Mouse (Mus musculus) C2C12 (cell line): ENCODE measurements at regions not wholly inside any gene's neighbourhood (a gene's known extent, or its start where the extent isn't known, plus 50 kb on each side); places are given as distances from the start of the nearest gene placed in this dataset.

Experiments used
- CEBPB ChIP-seq: IDR thresholded peaks from one replicate; pipeline ENCODE4 v1.6.1; 2011; ENCODE audit warnings: low read depth, mild to moderate bottlenecking, control low read depth, moderate library complexity
- CTCF ChIP-seq: IDR thresholded peaks from one replicate; pipeline ENCODE4 v1.5.1; 2011; ENCODE audit not compliant: control insufficient read depth, insufficient read depth, insufficient read length
- FOSL1 ChIP-seq: IDR thresholded peaks from one replicate; pipeline ENCODE4 v1.8.0; 2011; ENCODE audit warnings: mild to moderate bottlenecking, low read length; ENCODE audit not compliant: poor library complexity, insufficient read depth, severe bottlenecking
- MAX ChIP-seq: IDR thresholded peaks from one replicate; pipeline ENCODE4 v1.6.1; 2011; ENCODE audit warnings: mild to moderate bottlenecking, control low read depth
- MYOD1 ChIP-seq: IDR thresholded peaks from one replicate; pipeline ENCODE4 v1.6.1; 2011; ENCODE audit warnings: low read depth; ENCODE audit not compliant: control insufficient read depth, insufficient read length
- MYOG ChIP-seq: IDR thresholded peaks from one replicate; pipeline ENCODE4 v1.6.1; 2011; ENCODE audit not compliant: control insufficient read depth, insufficient read length; ENCODE audit errors: extremely low read depth

DNA sequence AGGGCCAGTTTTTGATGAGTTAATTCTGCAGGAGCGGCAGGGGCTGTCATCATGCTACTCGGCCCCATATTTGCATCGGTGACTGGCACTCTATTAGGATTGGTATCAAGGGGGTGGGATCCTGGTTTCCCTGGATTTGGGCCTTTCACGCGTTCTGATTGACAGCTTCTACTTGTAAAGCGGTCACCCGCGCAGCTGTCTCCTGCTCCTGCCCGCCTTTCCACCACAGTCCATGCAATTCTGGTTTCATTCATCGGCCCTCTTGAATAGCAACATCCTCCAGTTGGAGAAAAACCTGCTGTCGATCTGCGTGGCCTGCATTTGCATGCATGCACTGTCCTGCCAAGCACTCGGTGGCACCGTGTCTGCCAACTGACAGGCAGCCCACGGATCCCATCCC is 236.6 kb downstream of the Nr2f2 start:
- TF ChIP-seq CTCF (no peak), MAX (no peak), CEBPB (no peak), MYOD1 (no peak), MYOG (no peak), FOSL1 (no peak)
